Mouse (Mus musculus) kidney, postnatal 25 days (tissue): Measurements from ENCODE around the gene Gm42715.
A peak's percentile ranks its signal among the peaks of the same experiment; 100 is the strongest.

ENCODE experiments used
- DNase-seq, 2 experiments: peaks; one replicate each; pipeline ENCODE4 v3.0.0; 2021; ENCODE audit warnings: mixed read lengths in 2 of 2

Gm42715 gene

DNA sequence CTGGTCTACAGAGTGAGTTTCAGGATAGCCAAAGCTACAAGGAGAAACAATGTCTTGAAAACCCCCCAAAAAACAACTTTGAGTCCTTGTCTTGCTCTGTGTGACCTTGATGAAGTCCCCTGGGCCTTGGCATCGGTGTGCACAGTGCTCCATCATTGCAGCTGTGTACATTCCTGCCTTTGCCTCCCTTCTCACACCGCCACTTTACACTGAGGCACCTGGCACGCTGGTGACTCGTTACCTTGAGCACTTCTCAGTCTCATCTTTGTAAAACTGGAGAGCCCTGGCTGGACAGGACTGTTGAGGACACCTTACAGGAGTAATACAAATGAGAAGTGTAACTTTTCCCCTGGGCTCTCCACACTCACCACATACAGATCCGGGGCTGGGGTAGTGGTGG is 67.8 kb downstream of the Gm42715 start:
- DNase-seq = peak in 1 of 2 experiments; percentile 30

DNA sequence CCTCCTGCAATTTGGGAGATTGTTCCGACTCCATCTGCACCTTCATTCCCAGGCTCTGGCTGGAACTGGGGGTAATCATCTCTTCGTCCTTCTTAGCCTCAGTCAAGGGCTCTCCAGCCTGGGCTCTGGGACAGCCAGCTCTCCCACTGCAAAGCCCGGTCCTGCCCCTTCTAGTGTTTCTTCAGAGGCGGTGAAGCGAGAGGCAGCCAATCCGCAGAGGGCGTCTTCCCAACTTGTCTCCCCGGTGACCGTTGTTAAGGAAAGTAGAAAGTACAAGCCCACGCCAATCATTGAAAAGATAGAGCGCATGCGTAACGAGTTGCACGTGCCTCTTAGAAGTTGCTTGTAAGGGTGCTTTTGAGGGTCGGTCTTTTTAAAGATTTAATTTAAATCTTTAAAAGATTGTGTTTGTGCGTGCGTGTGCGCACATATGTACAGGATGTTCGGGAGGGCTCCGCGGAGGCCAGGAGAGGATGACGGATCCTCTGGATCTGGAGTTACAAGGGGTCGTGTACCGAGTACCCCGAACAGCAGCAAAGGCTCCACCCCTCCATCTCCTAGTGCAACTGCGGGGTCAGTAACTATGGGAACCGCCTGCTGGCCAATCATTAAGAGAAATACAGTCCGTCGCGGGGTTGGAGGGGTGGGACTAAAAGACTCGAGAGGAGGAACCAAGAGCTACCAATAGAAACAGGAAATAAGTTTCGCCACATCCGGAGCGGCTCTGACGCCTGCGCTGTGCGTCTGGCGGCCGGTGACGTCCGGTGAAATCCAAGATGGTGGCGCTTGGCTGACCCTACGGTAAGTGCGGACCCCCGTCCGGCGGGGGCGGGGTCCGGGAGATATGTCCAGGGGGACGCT is 68.9 kb downstream of the Gm42715 start, which contains the start of the genes Ccdc189 and Rnf40:
TSS of gene Ccdc189 (minus strand) at position 585 of the 861 bp plus-strand sequence.
TSS of gene Rnf40 (plus strand) at position 757 of the 861 bp plus-strand sequence.
- peak; percentile 97 to 98 for DNase-seq

DNA sequence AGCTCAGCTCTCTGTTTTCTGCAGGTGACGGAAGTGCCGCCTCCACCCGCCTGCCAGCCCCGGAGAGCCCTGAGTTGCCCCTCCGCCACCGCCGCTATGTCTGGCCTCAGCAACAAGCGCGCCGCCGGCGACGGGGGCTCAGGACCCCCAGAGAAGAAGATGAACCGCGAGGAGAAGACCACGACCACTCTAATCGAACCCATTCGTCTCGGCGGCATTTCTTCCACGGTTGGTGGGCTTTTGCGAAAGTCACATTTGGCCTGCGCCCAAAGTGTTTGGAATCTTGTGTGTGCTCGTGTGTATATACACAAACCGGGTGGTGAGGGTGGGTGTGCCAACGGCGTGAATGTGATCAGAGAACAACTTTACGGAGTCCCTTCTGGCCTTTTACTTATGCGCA is 69.5 kb downstream of the Gm42715 start:
- peak in 1 of 2 experiments; percentile 22 for DNase-seq

DNA sequence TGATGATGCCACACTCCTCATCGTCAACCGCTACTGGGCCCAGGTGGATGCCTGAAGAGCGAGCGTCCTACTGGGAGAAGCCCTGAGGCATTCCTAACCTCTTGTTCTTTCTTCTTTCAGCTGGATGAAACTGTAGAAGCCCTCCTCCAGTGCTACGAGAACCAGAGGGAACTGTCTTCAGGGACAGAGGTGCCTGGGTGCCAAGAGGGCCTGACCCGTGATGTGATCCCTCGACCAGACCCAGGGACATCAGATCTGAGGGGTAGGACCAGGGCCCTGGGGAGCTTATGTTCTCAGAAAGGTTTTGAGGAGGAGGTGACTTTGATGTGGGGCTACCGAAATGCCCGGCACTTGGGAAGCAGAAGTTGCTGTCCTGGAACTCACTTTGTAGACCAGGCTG is 70.3 kb downstream of the Gm42715 start:
- peak in 1 of 2 experiments; percentile 31 for DNase-seq

DNA sequence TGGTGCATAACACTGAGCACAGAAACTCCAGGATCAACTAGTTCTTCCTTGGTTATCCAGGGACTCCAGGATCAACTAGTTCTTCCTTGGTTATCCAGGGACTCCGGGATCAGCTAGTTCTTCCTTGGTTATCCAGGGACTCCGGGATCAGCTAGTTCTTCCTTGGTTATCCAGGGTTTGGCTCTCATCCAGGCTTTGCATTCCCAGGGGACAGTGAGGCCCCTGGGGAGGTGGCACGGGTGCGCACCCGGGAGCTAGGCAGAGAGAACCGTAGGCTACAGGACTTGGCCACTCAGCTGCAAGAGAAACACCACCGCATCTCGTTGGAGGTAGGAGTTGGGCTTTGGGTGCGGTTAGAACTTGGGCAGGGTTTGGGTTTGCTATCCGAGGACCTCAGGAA is 71.7 kb downstream of the Gm42715 start:
- no peak for DNase-seq

DNA sequence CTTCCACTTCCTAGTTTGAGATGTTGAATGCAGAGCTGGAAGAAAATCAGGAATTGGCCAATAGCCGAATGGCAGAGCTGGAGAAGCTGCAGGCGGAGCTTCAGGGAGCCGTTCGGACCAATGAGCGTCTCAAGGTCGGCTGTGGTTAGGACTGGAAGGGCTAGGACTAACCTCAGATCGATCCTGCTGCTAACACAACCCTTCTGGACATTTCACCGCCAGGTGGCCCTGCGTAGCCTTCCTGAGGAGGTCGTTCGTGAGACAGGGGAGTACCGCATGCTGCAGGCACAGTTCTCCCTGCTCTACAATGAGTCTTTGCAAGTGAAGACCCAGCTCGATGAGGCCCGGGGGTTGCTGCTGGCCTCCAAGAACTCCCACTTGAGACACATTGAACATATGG is 73.2 kb downstream of the Gm42715 start:
- peak in 1 of 2 experiments; percentile 38 for DNase-seq

DNA sequence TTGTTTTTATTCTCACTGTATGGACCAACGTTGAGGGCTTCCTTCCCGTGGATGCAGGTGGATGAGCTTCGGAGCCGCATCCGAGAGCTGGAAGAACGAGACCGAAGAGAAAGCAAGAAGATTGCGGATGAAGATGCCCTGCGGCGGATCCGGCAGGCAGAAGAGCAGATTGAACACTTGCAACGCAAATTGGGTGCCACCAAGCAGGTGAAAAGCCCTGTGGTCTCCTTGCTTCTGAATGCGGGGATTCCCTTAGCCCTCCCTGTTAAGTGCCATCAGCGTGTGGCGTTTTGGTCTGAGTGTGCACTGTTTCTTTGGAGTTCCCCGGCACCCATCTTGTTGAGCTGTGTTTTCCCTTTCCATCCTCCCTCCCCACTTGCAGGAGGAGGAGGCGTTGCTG is 77.4 kb downstream of the Gm42715 start:
- no peak for DNase-seq

DNA sequence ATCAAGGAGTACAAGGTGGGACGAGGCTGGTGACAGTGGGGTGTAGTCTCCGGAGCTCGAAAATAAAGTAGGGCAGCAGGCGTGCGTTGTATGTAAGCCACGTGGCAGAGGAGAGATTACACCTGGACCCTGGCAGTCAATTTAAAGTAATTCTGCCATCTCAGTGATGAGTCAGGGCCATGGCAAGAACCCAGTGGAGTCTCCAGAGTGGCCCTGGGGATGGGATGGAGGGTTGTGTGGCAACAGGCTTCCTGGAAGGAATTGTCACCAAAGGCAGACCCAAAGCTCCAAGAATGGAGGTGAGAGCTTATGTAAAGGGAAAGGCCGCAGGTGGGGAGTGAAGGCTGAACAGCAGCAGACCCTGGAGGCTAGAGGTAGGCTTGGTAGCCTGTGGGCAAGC is 81.2 kb downstream of the Gm42715 start:
- DNase-seq = no peak

DNA sequence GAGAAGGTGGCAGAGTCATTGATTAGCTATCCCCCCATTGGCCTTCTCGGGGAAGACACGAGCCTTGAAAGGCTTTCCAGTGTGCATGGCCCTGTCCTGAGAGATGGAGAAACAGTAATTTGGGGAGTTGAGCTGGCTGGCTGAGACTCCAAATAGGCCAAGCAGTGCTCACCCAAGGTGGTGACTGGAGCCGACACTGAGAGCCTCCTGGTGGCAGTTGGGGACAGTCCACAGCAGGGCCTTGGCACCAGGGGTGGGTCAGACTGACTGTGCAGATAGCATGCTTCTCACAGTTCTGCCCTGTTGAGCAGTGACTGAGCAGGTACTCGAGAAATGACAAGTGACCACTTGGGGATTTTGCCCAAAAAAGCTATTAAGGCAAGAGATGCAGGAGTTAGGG is 82.4 kb downstream of the Gm42715 start:
- DNase-seq = no peak

DNA sequence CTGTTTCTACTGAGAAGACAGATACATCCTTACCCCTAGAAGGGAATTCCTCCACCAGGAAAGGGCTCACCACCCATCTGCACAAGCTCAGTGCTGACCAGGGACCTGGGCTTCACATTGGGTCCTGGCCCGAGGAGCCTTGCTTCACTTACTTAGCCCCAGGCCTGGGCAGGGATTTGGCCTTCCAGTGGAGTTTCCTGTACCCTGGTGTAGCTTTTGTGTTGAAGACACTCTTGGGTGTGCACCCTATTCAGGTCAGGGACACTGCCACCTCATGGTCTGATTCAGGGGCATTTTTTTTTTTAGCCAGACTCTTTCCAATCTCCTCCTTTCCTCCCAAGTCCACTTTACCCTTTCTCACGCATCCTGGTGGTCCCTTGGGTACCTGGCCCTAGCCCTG is 83.5 kb downstream of the Gm42715 start:
- no peak for DNase-seq

DNA sequence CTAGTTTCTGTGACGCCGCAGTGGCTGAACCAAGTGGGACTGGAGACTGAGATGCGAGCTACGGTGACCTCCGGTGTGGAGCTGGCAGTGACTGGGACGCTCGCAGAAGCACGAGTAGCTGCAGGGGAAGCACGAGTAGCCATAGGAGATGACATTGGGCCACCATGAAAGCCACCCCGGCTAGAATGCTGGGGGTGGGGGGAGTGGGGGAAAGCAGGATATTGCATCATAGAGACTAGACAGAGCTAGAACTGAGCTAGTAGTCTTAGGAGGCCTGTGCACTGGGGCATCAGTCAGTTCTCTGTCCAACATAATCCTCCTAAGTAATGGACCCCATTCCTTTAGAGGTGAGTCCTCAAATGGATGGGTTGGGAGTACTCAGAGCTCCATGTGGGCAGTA is 84.9 kb downstream of the Gm42715 start:
- no peak for DNase-seq

DNA sequence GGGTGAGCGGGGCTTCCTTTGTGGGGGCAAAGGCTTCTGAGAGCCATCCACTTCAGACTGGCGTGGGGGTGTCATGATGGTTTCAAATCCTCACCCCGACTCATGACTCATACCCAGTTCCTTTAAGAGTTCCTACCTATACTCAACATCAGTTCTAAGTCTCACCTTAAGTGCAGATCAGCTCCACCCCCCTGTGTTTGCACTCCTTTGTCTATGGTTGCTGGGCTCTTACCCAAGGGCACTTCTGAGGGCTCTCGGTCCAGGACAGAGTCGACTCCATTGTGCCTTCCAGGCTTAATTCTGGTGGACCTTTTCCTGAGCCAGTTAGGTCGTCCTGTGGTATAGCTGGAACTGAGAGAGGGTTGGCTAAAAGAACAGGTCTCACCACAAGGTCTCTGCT is 87.8 kb downstream of the Gm42715 start:
- DNase-seq = no peak

DNA sequence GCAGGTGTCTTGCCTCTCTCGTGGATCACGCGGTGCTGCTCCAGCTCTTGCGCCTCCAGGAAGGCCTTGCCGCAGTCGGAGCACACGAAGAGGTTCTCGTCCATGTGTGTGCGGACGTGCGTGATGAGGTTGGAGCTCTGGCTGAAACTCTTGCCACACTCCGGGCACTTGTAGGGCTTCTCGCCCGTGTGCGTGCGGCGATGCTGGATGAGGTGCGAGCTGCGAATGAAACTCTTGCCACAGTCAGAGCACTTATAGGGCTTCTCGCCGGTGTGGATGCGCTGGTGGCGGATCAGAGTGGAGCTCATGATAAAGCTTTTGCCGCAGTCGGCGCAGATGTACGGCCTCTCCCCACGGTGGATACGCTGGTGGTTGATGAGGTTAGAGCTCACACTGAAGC is 91.6 kb downstream of the Gm42715 start:
- no peak for DNase-seq

DNA sequence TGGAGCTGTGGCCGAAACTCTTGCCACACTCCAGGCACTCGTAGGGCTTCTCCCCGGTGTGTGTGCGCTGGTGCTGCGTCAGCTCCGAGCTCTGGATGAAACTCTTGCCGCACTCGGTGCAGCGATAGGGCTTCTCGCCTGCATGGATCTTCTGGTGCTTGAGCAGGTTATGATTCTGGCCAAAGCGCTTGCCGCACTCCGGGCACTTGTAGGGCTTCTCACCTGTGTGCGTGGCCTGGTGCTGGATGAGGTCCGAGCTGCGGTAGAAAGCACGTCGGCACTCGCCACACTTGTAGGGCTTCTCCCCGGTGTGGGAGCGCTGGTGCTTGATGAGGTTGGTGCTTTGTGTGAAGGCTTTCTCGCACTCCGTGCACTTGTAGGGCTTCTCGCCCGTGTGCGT is 92.2 kb downstream of the Gm42715 start:
- DNase-seq = no peak

DNA sequence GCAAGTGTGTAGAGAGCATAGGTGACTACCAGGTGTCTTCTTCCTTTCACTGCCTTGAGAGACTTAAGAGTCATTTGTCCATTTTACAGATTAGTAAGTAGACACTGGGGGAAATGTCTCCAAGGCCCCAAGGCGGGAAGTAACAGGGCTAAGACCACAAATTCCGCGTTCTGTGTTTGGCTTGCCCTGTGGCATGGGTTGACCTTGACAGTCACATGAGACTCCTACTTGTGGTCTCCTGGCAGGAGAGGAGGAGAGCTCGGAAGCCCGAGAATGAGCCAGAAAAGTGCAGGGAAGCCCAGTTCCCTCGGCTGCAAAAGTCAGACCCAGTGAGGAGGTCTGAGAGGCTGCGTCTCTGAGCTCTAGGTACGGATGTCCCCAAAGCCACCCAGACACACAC is 94.1 kb downstream of the Gm42715 start:
- DNase-seq = peak; percentile 40 to 65

DNA sequence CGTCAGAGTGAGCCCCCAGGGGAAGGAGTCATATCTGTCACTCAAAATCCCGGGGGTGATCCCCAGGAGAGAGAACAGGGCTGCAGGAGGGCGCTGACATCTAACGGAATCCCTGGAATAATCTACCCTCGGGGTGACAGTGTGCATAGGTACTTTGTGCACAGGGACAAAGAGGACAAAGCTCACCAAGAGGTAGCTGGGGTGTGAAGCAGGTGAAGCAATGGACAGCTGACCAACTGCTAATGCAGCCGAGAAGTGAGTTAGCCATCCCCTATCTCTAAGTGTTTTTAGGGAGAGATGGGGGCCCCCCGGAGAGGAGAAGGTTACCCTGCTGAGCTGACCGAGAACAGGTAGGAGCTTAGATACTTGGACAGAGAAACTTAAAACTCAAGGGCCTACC is 94.7 kb downstream of the Gm42715 start:
- peak in 1 of 2 experiments; percentile 46 for DNase-seq

DNA sequence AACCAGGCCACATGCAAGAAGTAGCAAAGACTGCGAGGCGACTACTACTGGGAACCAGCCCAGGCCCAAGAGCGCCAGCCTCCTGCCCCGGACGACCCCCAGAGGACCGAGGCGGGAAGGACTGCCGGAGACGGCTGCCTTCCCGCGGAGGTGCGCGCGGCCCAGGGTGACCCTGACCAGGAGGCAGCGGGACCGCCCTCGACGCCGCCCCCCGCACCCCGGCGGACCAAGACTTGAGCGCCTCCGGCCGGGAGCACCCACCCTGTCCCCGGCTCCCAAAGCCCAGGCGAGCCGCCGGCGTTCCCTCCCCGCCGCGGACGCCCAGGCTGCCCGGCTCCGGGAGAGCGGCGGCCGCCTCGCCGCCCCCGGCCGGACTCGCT is 95.1 kb downstream of the Gm42715 start:
- DNase-seq = peak; percentile 71 to 90

DNA sequence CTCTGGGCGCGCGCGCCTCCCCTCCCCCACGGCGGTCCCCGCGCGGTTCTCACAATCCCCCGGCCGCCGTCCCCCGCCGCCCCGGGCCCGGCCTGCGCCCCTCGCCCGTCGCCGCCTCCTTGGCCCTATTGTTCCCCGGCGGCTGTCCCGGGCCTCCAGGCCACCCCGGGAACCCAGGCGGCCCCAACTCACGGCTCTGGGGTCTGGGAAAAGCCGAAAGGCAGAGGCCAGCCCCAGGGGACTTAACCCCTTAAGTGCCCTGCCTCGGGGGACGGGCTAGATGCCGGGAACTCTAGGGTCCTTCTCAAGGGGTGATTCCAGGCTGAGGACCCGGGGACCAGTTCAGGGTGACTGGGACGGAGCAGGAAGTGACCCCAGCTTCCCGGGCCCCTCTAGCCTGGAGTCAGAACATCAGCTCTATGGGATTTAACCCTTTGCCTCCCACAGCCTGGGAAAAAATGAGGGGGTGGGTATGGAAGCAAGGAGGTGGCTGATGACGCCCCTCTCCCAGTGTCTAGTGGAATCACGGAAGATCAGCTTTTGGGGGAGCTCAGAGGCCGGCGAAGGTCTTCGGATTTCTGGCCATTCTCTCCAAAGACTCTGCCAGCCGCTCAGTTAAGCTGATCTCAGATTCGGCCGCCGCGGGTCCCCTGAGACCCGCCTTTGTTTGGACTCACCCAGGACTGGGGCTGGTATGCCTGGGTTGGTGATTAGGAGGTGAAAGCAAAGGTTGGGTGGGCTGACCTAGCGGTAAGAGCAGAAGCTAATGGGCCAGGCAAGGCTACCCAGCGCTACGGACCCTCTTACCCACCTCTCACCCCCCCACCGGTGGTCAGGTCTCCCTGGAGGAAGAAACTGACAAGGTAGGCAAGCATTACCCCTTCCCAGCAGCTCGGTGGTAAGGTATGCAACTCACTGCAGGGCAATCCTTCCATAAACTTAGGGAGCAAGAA is 95.8 kb downstream of the Gm42715 start, which contains the start of gene Zfp629:
TSS of gene Zfp629 (minus strand) at position 907 of the 953 bp plus-strand sequence.
- DNase-seq = peak; percentile 76 to 87

DNA sequence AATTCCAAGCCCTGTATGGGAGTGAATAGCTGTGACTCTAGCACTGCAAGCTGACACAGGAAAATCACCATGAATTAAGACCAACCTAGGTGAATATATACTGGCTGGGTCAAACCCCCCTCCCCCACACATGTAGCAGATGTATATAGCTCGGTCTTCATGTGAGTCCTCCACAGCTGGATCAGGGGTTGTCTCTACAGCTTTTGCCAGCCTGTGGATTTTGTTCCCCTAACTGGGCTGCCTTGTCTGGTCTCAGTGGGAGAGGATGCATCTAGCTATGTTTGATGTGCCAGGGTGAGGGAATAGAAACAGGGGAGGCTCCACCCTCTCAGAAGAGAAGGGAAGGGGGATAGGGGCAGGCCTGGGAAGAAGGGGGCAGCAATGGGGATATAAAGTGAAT is 97.0 kb downstream of the Gm42715 start:
- peak in 1 of 2 experiments; percentile 37 for DNase-seq
